Mouse (Mus musculus) hindbrain, embryonic 11.5 days (tissue): ENCODE data around the gene Zbed5. TPM values are rescaled to one million over a fixed set of nuclear protein-coding genes. Genes with fewer than 3 reads are reported as not detected.

ENCODE experiments used
- ATAC-seq: fragments of 200-750 bp; cut with Nextera tagmentation; 2 replicates; pipeline ENCODE4 v1.8.0; 2017; ENCODE audit warnings: mild to moderate bottlenecking, moderate TSS enrichment, moderate library complexity; ENCODE audit not compliant: low FRiP score
- DNase-seq: peaks from one replicate; pipeline ENCODE4 v3.0.0-alpha.2; 2015; ENCODE audit warnings: low spot score
- H3K27ac ChIP-seq: fragments of 300-500 bp; sonication (generic); 2 replicates; pipeline ENCODE4 v1.5.1; 2014; ENCODE audit warnings: mild to moderate bottlenecking, low read depth, low read length
- H3K27me3 ChIP-seq: fragments of 300-500 bp; sonication (generic); 2 replicates; pipeline ENCODE4 v1.6.1; 2014; ENCODE audit warnings: mild to moderate bottlenecking, low read length, moderate library complexity, mixed read lengths; ENCODE audit not compliant: control insufficient read depth, insufficient read depth
- H3K36me3 ChIP-seq: fragments of 300-500 bp; sonication (generic); 2 replicates; pipeline ENCODE4 v1.6.1; 2014; ENCODE audit warnings: mild to moderate bottlenecking, low read length, moderate library complexity, mixed read lengths; ENCODE audit not compliant: control insufficient read depth, insufficient read depth
- H3K4me1 ChIP-seq: fragments of 300-500 bp; sonication (generic); replicated peaks from 2 replicates; pipeline ENCODE4 v1.6.1; 2014; ENCODE audit warnings: low read length, mixed read lengths; ENCODE audit not compliant: control insufficient read depth, insufficient read depth
- H3K4me2 ChIP-seq: fragments of 300-500 bp; sonication (generic); replicated peaks from 2 replicates; pipeline ENCODE4 v1.6.1; 2014; ENCODE audit warnings: mild to moderate bottlenecking, low read depth, low read length
- H3K4me3 ChIP-seq: fragments of 300-500 bp; sonication (generic); 2 replicates; pipeline ENCODE4 v1.5.1; 2014; ENCODE audit warnings: low read depth, low read length
- H3K9ac ChIP-seq: fragments of 300-500 bp; sonication (generic); 2 replicates; pipeline ENCODE4 v1.6.1; 2014; ENCODE audit warnings: low read depth, low read length
- H3K9me3 ChIP-seq: fragments of 300-500 bp; sonication (generic); 2 replicates; pipeline ENCODE4 v1.6.1; 2016; ENCODE audit warnings: low read length; ENCODE audit not compliant: control insufficient read depth
- WGBS: fragments of 180-500 bp; shearing (Covaris S2); extraction: QIAGEN DNeasy Blood & Tissue Kit; methylation state at CpG from one replicate; pipeline ENCODE4 v1.1.7; 2014; 5-methylcytosine and 5-hydroxymethylcytosine counted together
- polyA plus RNA-seq: library from polyadenylated mRNA; unstranded; fragments of >200 nt; fragmentation: Nextera tagmentation; extraction: Ambion mirVana; gene quantifications from 2 replicates; pipeline ENCODE4 v1.2.1, GENCODE M21; 2014

The Zbed5 gene
- polyA plus RNA-seq = 8.2 and 9.2 TPM in 2 replicates

DNA sequence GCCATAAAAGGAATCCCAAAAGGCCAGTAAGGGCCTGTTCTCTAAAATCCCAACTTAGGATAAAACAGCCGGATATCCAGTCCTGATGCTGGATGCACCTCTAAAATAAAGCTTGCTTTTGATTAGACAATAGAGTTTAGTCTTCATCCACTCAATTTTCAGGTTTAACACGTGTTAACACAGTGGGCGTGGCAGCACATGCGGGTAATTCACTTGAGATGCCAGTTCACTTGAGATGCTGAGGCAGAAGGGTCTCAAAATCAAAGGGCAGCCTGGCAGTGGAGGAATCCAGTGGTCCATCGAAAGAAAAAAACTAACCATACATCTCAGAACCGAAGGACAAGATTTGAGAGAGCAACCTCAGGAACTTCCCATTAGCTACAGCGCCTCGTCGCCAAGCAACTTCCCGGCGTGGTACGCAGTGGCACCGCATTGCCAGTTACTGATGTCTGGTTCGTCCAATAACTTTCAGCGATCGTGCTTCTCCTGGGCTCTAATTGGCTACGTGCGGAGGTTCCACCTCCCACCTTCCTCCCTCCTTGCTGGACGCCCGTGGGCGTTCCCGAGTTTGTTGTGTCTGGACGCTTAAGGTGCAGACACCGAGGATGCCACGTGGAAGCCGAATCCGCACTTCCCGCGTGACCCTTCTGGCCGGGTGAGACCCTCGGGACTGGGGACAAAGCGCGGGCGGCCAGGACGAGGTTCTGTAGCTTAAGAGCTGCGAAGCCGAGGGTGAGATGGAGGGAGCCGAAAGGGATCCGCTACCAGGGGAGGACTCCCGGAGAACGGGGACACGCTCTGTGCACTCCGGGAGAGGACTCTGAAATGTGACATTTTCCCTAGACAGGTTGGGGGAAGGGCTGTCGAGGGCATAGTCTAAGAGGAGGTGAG is at the start of gene Zbed5:
TSS of gene Zbed5 (plus strand) at position 526 of the 891 bp plus-strand sequence.
- H3K9ac ChIP-seq = peak within 1 kb of the TSS; percentile 55
- H3K36me3 ChIP-seq = no peaks in the 10 kb centered on the region
- peak; percentile 90 for DNase-seq
- no peaks in the 10 kb centered on the region for H3K4me1 ChIP-seq
- peak within 1 kb of the TSS; percentile 64 for H3K4me2 ChIP-seq
- H3K27me3 ChIP-seq = no peaks in the 10 kb centered on the region
- H3K9me3 ChIP-seq = no peaks in the 10 kb centered on the region
- WGBS = 2% methylated on average over 44 of the region's 44 CpGs
- peak; percentile 98 for ATAC-seq
- no peak within 1 kb of the TSS for H3K27ac ChIP-seq
- H3K4me3 ChIP-seq = peak within 1 kb of the TSS; percentile 50

DNA sequence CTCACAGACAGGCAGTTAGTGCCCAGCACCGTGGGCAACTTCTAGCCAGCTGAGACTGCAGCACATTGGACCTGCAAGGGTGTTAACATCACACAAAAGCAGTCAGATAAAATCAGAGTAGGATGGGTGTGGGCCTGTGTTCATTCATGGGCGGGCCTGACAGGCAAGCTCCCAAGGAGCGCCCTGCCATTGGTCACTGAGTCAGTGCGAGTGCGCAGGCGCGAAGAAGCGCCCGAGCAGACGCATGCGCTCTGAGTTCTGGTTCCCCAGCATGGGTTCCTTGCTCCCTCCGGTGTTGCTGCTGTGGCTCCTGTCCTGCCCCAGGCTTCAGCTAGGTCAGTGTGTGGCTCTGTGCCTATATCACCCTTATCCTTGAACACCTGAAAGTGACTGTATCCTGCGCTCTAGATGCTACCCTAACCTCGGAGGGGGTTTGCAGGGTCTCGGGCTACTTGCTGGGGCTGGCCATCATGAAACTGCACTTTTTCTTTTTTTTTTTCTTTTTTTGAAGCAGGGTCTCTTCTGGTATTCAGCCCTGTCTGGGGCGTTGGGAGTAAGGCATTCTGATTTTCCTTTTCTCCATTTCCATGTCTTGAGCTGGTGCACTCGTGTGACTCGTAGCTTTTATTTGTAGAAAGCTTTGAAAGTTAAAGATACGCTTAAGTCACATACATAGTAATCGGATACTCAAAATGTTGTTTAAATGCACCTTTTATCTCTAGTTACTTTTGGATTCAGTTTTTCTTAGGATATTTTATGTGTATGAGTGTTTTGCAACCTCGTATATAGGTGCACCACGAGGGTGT is 48.6 kb upstream of the Zbed5 start, which contains the start of gene Sumf2:
TSS of gene Sumf2 (plus strand) at position 235 of the 806 bp plus-strand sequence.
- DNase-seq (peak; percentile 98), ATAC-seq (peak; percentile 99)
- Histone ChIP-seq H3K27ac (peak within 1 kb of the TSS; percentile 70), H3K4me3 (peak within 1 kb of the TSS; percentile 65), H3K4me1 (0 out of 2 replicates have a peak, but pooled peaks cover 2% of the 10 kb centered on the region), H3K36me3 (no peaks in the 10 kb centered on the region; the same call in 1 of the 2 replicates), H3K9ac (peak within 1 kb of the TSS; percentile 84), H3K4me2 (peak within 1 kb of the TSS; percentile 60), H3K9me3 (no peaks in the 10 kb centered on the region), H3K27me3 (no peaks in the 10 kb centered on the region)
- WGBS = 12% methylated on average over 22 of the region's 22 CpGs

DNA sequence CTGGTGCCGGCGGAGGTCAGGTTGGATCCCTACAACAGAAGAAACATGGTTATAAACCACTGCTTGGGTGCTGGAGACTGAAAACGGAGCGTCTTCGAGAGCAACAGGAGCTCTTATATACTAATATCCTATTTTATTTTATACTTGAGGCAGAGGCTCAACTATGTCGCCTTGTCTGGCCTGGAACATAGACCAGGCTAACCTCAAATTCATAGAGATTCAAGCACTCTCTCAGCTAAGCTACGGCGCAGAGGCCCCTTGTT is 48.0 kb upstream of the Zbed5 start:
- peak overlapping the region; percentile 65 for H3K4me3 ChIP-seq
- H3K4me2 ChIP-seq = peak overlapping the region; percentile 60
- no peak overlapping the region for H3K27ac ChIP-seq
- H3K36me3 ChIP-seq = no peaks in the 10 kb centered on the region; the same call in 1 of the 2 replicates
- WGBS = 68% methylated on average over 8 of the region's 8 CpGs
- DNase-seq = no peak
- H3K4me1 ChIP-seq = 0 out of 2 replicates have a peak, but pooled peaks cover 2% of the 10 kb centered on the region
- no peaks in the 10 kb centered on the region for H3K9me3 ChIP-seq
- no peaks in the 10 kb centered on the region for H3K27me3 ChIP-seq
- H3K9ac ChIP-seq = peak overlapping the region; percentile 84; the same call in 1 of the 2 replicates
- ATAC-seq = no peak

DNA sequence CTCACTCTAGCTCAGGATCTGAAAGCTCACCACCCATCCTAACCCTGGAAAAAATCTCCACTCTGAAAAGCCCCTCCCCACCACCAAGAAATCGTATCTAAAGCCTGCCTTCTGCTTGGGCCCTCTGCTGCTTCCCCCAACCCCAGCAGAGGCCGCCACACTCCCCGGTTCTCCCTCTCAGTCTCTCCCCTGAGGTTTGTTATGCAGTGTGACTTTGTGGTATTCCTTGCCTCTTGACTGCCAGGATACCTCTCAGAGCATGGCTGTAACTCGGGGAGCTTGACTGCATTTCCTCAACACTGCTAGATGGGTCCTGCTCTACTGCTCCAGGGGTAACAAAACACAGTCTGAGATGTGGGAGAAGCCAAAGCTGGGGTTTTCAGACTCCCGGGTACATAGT is 40.4 kb upstream of the Zbed5 start:
- ATAC-seq = no peak
- Histone ChIP-seq H3K4me3 (no peak overlapping the region), H3K27me3 (no peaks in the 10 kb centered on the region), H3K4me2 (no peak overlapping the region), H3K9ac (no peak overlapping the region), H3K36me3 (peaks cover 5% of the 10 kb centered on the region; the same call in 1 of the 2 replicates), H3K27ac (no peak overlapping the region), H3K9me3 (no peaks in the 10 kb centered on the region), H3K4me1 (no peaks in the 10 kb centered on the region)
- 55% methylated on average over 5 of the region's 5 CpGs for WGBS
- DNase-seq = no peak

DNA sequence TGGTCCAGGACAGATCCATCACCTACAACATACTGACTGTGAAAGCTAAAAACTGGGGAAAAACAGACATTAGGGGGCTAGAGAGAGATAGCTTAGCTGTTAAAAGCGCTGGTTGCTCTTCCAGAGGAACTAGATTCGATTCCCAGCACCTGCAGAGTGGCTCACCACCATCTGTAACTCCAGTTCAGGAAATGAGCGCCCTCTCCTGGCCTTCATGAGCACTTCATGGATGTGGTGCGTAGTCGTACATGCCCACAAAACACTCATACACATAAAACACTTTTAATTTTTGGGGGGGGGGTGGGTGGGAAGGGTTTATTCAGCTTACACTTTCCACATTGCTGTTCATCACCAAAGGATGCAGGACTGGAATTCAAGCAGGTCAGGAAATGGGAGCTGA is 39.1 kb upstream of the Zbed5 start:
- no peak overlapping the region for H3K4me2 ChIP-seq
- no peak overlapping the region for H3K4me3 ChIP-seq
- H3K4me1 ChIP-seq = no peaks in the 10 kb centered on the region
- H3K36me3 ChIP-seq = peaks cover 5% of the 10 kb centered on the region; the same call in 1 of the 2 replicates
- H3K27me3 ChIP-seq = no peaks in the 10 kb centered on the region
- ATAC-seq = no peak
- whole genome bisulfite sequencing = 85% methylated on average over 5 of the region's 5 CpGs
- no peaks in the 10 kb centered on the region for H3K9me3 ChIP-seq
- no peak for DNase-seq
- no peak overlapping the region for H3K27ac ChIP-seq
- H3K9ac ChIP-seq = no peak overlapping the region

DNA sequence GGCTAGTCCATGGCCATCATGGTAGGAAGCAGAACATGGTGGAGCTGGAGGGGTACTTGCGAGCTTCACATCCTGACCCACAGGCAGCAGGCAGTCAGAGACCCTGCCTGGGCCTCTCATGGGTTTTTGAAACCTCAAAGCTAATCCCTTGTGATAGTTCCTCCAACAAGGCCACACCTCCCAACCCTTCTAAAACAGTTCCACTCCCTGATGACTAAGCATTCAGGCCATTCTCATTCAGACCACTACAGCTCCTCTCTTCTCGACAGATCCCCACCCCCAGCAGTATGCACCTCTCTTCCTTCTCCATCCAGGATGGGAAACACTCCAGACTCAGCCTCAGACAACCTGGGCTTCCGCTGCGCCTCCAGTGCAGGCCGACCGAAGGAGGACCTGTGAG is 33.2 kb upstream of the Zbed5 start:
- H3K4me1 ChIP-seq = no peaks in the 10 kb centered on the region
- no peaks in the 10 kb centered on the region for H3K9me3 ChIP-seq
- no peak overlapping the region for H3K9ac ChIP-seq
- no peaks in the 10 kb centered on the region for H3K27me3 ChIP-seq
- no peak overlapping the region for H3K4me3 ChIP-seq
- peaks cover 4% of the 10 kb centered on the region; the same call in 1 of the 2 replicates for H3K36me3 ChIP-seq
- 96% methylated on average over 6 of the region's 6 CpGs for WGBS
- no peak for DNase-seq
- no peak for ATAC-seq
- no peak overlapping the region for H3K27ac ChIP-seq
- H3K4me2 ChIP-seq = no peak overlapping the region

DNA sequence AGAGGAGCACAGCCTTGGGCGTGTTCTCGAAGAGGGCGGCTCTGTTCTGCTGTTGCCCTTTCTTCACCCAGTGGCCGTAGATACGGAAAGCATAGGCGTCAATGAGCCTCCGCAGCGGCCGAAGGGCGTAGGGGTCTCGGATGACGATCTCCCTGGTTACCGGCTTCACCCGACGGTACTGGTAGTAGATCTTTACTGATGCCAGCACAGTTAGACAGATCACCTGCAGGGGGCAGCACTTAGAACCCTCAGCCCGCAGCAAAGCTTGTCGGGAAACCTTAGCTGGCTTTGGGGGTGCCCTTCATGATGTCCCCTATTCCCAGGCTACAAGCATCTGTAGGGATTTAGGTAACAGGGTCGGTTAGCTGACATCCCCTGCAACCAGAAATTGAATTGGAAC is 31.1 kb upstream of the Zbed5 start:
- Histone ChIP-seq H3K9ac (0 out of 2 replicates have a peak overlapping the region, but pooled peaks have one; percentile 16), H3K27me3 (no peaks in the 10 kb centered on the region), H3K36me3 (peaks cover 4% of the 10 kb centered on the region; the same call in 1 of the 2 replicates), H3K27ac (no peak overlapping the region), H3K9me3 (no peaks in the 10 kb centered on the region), H3K4me3 (no peak overlapping the region), H3K4me2 (no peak overlapping the region; the same call in 1 of the 2 replicates), H3K4me1 (no peaks in the 10 kb centered on the region)
- WGBS = 11% methylated on average over 18 of the region's 18 CpGs
- DNase-seq (peak; percentile 57), ATAC-seq (no peak)

DNA sequence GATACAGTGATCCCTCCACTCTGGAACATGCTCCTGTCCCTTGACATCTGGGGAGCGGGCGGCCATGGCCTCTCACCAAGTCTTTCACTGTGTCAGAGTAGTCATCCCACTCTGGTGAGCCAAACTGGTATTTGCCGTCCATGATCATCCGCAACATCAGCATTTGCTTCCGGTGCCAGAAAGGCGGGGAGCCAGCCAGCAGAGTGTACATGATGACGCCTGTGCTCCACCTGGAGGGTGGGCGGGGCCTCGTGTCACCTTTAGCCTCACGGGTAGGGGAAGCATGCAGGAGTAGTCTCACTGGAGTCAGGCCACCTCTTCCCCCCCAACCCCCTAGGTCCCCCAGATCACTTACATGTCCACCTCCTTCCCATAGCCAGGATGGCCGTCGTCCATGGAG is 29.7 kb upstream of the Zbed5 start:
- Histone ChIP-seq H3K9me3 (no peaks in the 10 kb centered on the region), H3K9ac (no peak overlapping the region), H3K4me2 (no peak overlapping the region), H3K27me3 (no peaks in the 10 kb centered on the region), H3K27ac (no peak overlapping the region), H3K4me3 (no peak overlapping the region), H3K36me3 (peaks cover 4% of the 10 kb centered on the region; the same call in 1 of the 2 replicates), H3K4me1 (no peaks in the 10 kb centered on the region)
- WGBS = 88% methylated on average over 12 of the region's 12 CpGs
- ATAC-seq (no peak), DNase-seq (no peak)
